8 mouse cellular contexts compared by ENCODE assay signal in the genomic region with DNA sequence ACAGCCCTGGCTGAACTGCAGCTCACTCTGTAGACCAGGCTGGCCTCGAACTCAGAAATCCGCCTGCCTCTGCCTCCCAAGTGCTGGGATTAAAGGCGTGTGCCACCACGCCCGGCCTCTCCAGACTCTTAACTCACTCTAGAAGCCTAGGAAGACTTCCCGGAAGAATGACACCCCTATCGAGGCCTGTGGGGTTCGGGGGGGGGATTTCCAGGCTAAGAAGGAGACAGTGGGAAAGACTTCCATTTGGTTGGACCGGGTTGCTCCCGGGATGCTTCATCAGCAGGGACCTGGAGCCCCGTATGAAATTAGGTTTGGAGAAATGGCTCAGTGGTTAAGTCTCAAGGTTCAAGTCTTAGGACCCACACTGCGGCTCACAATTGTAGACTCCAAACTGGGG. TPM values are rescaled to one million over a fixed set of nuclear protein-coding genes. Genes with fewer than 3 reads are reported as not detected.
DNase-seq lines count a peak whose midpoint lies in the region; ATAC-seq and TF ChIP-seq lines count a peak whose summit lies in the region.

No protein-coding gene starts in this region.

- no peak for ATAC-seq in erythroblast, adult 5-6 weeks (replicated peaks; ENCODE audit: low FRiP score, poor library complexity, severe bottlenecking)

- no peak for TF ChIP-seq EP300 in CH12.LX (IDR thresholded peaks at IDR 0.05; ENCODE audit: low read length)

- H3K9me3 ChIP-seq in erythroblast, embryonic 14.5 days (ENCODE audit: control insufficient read depth, low read length), result no peaks in the 10 kb centered on the region
- H3K9me3 ChIP-seq in CH12.LX (replicated peaks; ENCODE audit: low read length), result no peaks in the 10 kb centered on the region
- H3K9me3 ChIP-seq in hindbrain, embryonic 10.5 days, result no peaks in the 10 kb centered on the region

- peak overlapping the region; percentile 31; the same call in 1 of the 2 replicates for H3K4me2 ChIP-seq in CH12.LX (ENCODE audit: insufficient read depth, low read depth, poor library complexity, severe bottlenecking)

- H3K27me3 ChIP-seq in erythroblast, embryonic 14.5 days (ENCODE audit: control insufficient read depth), result no peaks in the 10 kb centered on the region
- no peaks in the 10 kb centered on the region for H3K27me3 ChIP-seq in CH12.LX (replicated peaks)
- 0 out of 2 replicates have a peak, but pooled peaks cover 2% of the 10 kb centered on the region for H3K27me3 ChIP-seq in hindbrain, embryonic 10.5 days (ENCODE audit: insufficient read depth, poor library complexity, severe bottlenecking)

- dilution Hi-C loops in CH12.LX (cut with MboI; ENCODE audit: extremely low pct_ligation_motif_present, extremely low pct_unique_long_range_greater_than_20kb, low sequenced_read_pairs), result no loop called here

- no peak for TF ChIP-seq RAD21 in CH12.LX (IDR thresholded peaks at IDR 0.05; ENCODE audit: low read depth, low read length)

- no peak for DNase-seq in CH12.LX (ENCODE audit: extremely low read depth)
- no peak for DNase-seq in hindbrain, embryonic 10.5 days (ENCODE audit: low spot score)
- DNase-seq in frontal cortex, postnatal 10 days (ENCODE audit: low spot score in 2 of 2), result no peak
- no peak for DNase-seq in spleen, adult 18-20 months
- no peak for DNase-seq in cerebellum, adult 8-10 months

- TF ChIP-seq POLR2A in CH12.LX (IDR thresholded peaks at IDR 0.05; ENCODE audit: low read depth, low read length), result no peak

- H3K9ac ChIP-seq in CH12.LX (ENCODE audit: insufficient read depth, low read depth), result no peak overlapping the region; the same call in 1 of the 2 replicates

- no peak for TF ChIP-seq CTCF in CH12.LX (conservative IDR thresholded peaks at IDR 0.05 in 1 of 2, IDR thresholded peaks at IDR 0.05 in 1 of 2; ENCODE audit: low read depth in 2 of 2, low read length in 2 of 2)

- H3K4me3 ChIP-seq in erythroblast, embryonic 14.5 days (replicated peaks), result peak overlapping the region; percentile 73
- peak overlapping the region in 1 of 3 experiments; percentile 98 for H3K4me3 ChIP-seq in CH12.LX (replicated peaks in 1 of 3; ENCODE audit: low read depth in 2 of 3, low read length in 2 of 3, poor library complexity in 1 of 3)
- peak overlapping the region; percentile 73 for H3K4me3 ChIP-seq in hindbrain, embryonic 10.5 days
- H3K4me3 ChIP-seq in macrophage (ENCODE audit: inconsistent target), result peak overlapping the region; percentile 26; the same call in 1 of the 2 replicates

- peaks cover 11% of the 10 kb centered on the region; the same call in 1 of the 2 replicates for H3K79me2 ChIP-seq in CH12.LX (replicated peaks; ENCODE audit: control insufficient read depth, extremely low read depth, insufficient read depth, poor library complexity, severe bottlenecking)
- H3K79me2 ChIP-seq in macrophage (ENCODE audit: inconsistent target), result no peaks in the 10 kb centered on the region

- peaks cover 10% of the 10 kb centered on the region for H3K36me3 ChIP-seq in erythroblast, embryonic 14.5 days (ENCODE audit: control insufficient read depth)
- H3K36me3 ChIP-seq in CH12.LX (replicated peaks in 1 of 2; ENCODE audit: control insufficient read depth in 1 of 2, insufficient read depth in 1 of 2, low read length in 1 of 2), result peaks cover 6 to 23% of the 10 kb centered on the region in 2 experiments
- no peaks in the 10 kb centered on the region for H3K36me3 ChIP-seq in hindbrain, embryonic 10.5 days
- no peaks in the 10 kb centered on the region for H3K36me3 ChIP-seq in macrophage (ENCODE audit: inconsistent target)

- H3K27ac ChIP-seq in CH12.LX (ENCODE audit: insufficient read depth, low read depth), result no peak overlapping the region
- peak overlapping the region; percentile 89 for H3K27ac ChIP-seq in hindbrain, embryonic 10.5 days
- H3K27ac ChIP-seq in macrophage, result peak overlapping the region; percentile 12; the same call in 1 of the 2 replicates

- WGBS in hindbrain, embryonic 10.5 days, result 90% methylated on average over 12 of the region's 12 CpGs
- WGBS in macrophage (ENCODE audit: missing documents), result 90% methylated on average over 12 of the region's 12 CpGs

- in situ Hi-C loops in CH12.LX (cut with MboI; ENCODE audit: low pct_ligation_motif_present, low pct_unique_long_range_greater_than_20kb, low sequenced_read_pairs), result no loop called here

- peaks cover 35% of the 10 kb centered on the region for H3K4me1 ChIP-seq in erythroblast, embryonic 14.5 days (ENCODE audit: control insufficient read depth)
- peaks cover 8 to 38% of the 10 kb centered on the region in 2 experiments for H3K4me1 ChIP-seq in CH12.LX (ENCODE audit: control insufficient read depth in 1 of 2, insufficient read depth in 2 of 2)
- H3K4me1 ChIP-seq in hindbrain, embryonic 10.5 days (replicated peaks), result peaks cover 37% of the 10 kb centered on the region

TF ChIP-seq in CH12.LX, 34 proteins besides CTCF, POLR2A, EP300 and RAD21 (continues in another document):
- TF ChIP-seq MXI1 (IDR thresholded peaks at IDR 0.05; ENCODE audit: low read depth, low read length) (no peak), ZMIZ1 (IDR thresholded peaks at IDR 0.05; ENCODE audit: low read depth, low read length) (no peak), CHD2 (IDR thresholded peaks at IDR 0.05; ENCODE audit: low read length) (no peak)

RNA-seq across cellular contexts. Expression of a gene that starts 9.3 kb away (rescaled TPM):
- 1.0 and 1.2 TPM in 2 replicates for polyA plus RNA-seq in erythroblast, embryonic 14.5 days (2012)
- 1.3 and 4.0 TPM in 2 replicates for total RNA-seq in erythroblast, adult 5-6 weeks (2015; ENCODE audit: low replicate concordance)
- 2.1 and 6.6 TPM in 2 replicates for total RNA-seq in erythroblast, adult 5-6 weeks (2017; ENCODE audit: low replicate concordance)
- 31.8 and 34.1 TPM in 2 replicates for total RNA-seq in CH12.LX (2012; rRNA removed)
- 37.9 and 41.8 TPM in 2 replicates for total RNA-seq in CH12.LX (2014; rRNA removed)
- 52.4 and 59.2 TPM in 2 replicates for polyA plus RNA-seq in CH12.LX (2012; ENCODE audit: insufficient read length, low read depth)
- polyA plus RNA-seq in hindbrain, embryonic 10.5 days (2016; fragmentation: Nextera tagmentation; extraction: Ambion mirVana), result 25.9 and 29.5 TPM in 2 replicates
- 10 to 100 TPM in 17 of 26 experiments, 1 to 10 TPM in 9; 2.6 to 40.2 (median 13.5) TPM for total RNA-seq in macrophage (2018; cell fraction: chromatin; rRNA removed)
- total RNA-seq in macrophage (2018; cell fraction: cytosol; rRNA removed), result 1 to 10 TPM; 1.3 to 5.0 (median 2.8) TPM
- total RNA-seq in macrophage (2018; cell fraction: nucleus; rRNA removed), result 10 to 100 TPM in 5 of 26 experiments, 1 to 10 TPM in 21; 1.8 to 30.5 (median 5.1) TPM
- polyA plus RNA-seq in macrophage (2018), result 2.8 to 10.3 TPM (median 3.5 TPM) in 3 replicates

RNA-seq across cellular contexts. Expression of a gene that starts 18.2 kb away (rescaled TPM):
- 6.1 and 10.2 TPM in 2 replicates for polyA plus RNA-seq in erythroblast, embryonic 14.5 days (2012)
- total RNA-seq in erythroblast, adult 5-6 weeks (2015; ENCODE audit: low replicate concordance), result 15.0 and 25.9 TPM in 2 replicates
- 18.1 and 19.5 TPM in 2 replicates for total RNA-seq in erythroblast, adult 5-6 weeks (2017; ENCODE audit: low replicate concordance)
- 41.7 and 45.2 TPM in 2 replicates for total RNA-seq in CH12.LX (2012; rRNA removed)
- 72.1 and 73.7 TPM in 2 replicates for total RNA-seq in CH12.LX (2014; rRNA removed)
- 136 and 138 TPM in 2 replicates for polyA plus RNA-seq in CH12.LX (2012; ENCODE audit: insufficient read length, low read depth)
- polyA plus RNA-seq in hindbrain, embryonic 10.5 days (2016; fragmentation: Nextera tagmentation; extraction: Ambion mirVana), result 121 and 125 TPM in 2 replicates
- 100 to 1,000 TPM; 323 to 569 (median 405) TPM for total RNA-seq in macrophage (2018; cell fraction: chromatin; rRNA removed)
- 100 to 1,000 TPM in 9 of 26 experiments, 10 to 100 TPM in 17; 69.8 to 132 (median 93.0) TPM for total RNA-seq in macrophage (2018; cell fraction: cytosol; rRNA removed)
- 100 to 1,000 TPM; 186 to 465 (median 294) TPM for total RNA-seq in macrophage (2018; cell fraction: nucleus; rRNA removed)
- polyA plus RNA-seq in macrophage (2018), result 99.2 to 144 TPM (median 121 TPM) in 3 replicates

RNA-seq across cellular contexts. Expression of a gene that starts 26.2 kb away (rescaled TPM):
- polyA plus RNA-seq in erythroblast, embryonic 14.5 days (2012), result 0.04 and 0.06 TPM in 2 replicates
- 15.4 and 23.2 TPM in 2 replicates for total RNA-seq in erythroblast, adult 5-6 weeks (2015; ENCODE audit: low replicate concordance)
- 5.2 and 6.4 TPM in 2 replicates for total RNA-seq in erythroblast, adult 5-6 weeks (2017; ENCODE audit: low replicate concordance)
- 10.2 and 11.1 TPM in 2 replicates for total RNA-seq in CH12.LX (2012; rRNA removed)
- 4.8 and 5.1 TPM in 2 replicates for total RNA-seq in CH12.LX (2014; rRNA removed)
- polyA plus RNA-seq in CH12.LX (2012; ENCODE audit: insufficient read length, low read depth), result 22.0 and 25.8 TPM in 2 replicates
- polyA plus RNA-seq in hindbrain, embryonic 10.5 days (2016; fragmentation: Nextera tagmentation; extraction: Ambion mirVana), result 27.6 and 39.1 TPM in 2 replicates
- total RNA-seq in macrophage (2018; cell fraction: chromatin; rRNA removed), result 100 to 1,000 TPM in 4 of 26 experiments, 10 to 100 TPM in 22; 12.3 to 119 (median 36.5) TPM
- 10 to 100 TPM in 9 of 26 experiments, 1 to 10 TPM in 17; 1.3 to 21.4 (median 5.9) TPM for total RNA-seq in macrophage (2018; cell fraction: cytosol; rRNA removed)
- 10 to 100 TPM in 23 of 26 experiments, 1 to 10 TPM in 3; 4.8 to 46.5 (median 17.6) TPM for total RNA-seq in macrophage (2018; cell fraction: nucleus; rRNA removed)
- polyA plus RNA-seq in macrophage (2018), result 9.3 to 12.5 TPM (median 9.9 TPM) in 3 replicates

RNA-seq across cellular contexts. Expression of a gene that starts 46.1 kb away (rescaled TPM):
- polyA plus RNA-seq in erythroblast, embryonic 14.5 days (2012), result not detected in 2 replicates
- not detected in 2 replicates for total RNA-seq in erythroblast, adult 5-6 weeks (2015; ENCODE audit: low replicate concordance)
- not detected in 2 replicates for total RNA-seq in erythroblast, adult 5-6 weeks (2017; ENCODE audit: low replicate concordance)
- total RNA-seq in CH12.LX (2012; rRNA removed), result not detected in 2 replicates
- total RNA-seq in CH12.LX (2014; rRNA removed), result not detected in 2 replicates
- polyA plus RNA-seq in CH12.LX (2012; ENCODE audit: insufficient read length, low read depth), result 0.41 and 0.46 TPM in 2 replicates
- 1.3 and 1.7 TPM in 2 replicates for polyA plus RNA-seq in hindbrain, embryonic 10.5 days (2016; fragmentation: Nextera tagmentation; extraction: Ambion mirVana)
- total RNA-seq in macrophage (2018; cell fraction: chromatin; rRNA removed), result not detected
- total RNA-seq in macrophage (2018; cell fraction: cytosol; rRNA removed), result not detected
- total RNA-seq in macrophage (2018; cell fraction: nucleus; rRNA removed), result not detected
- polyA plus RNA-seq in macrophage (2018), result not detected in 3 replicates

RNA-seq across cellular contexts. Expression of a gene that starts 48.3 kb away (rescaled TPM):
- polyA plus RNA-seq in erythroblast, embryonic 14.5 days (2012), result 0.60 and 0.69 TPM in 2 replicates
- total RNA-seq in erythroblast, adult 5-6 weeks (2015; ENCODE audit: low replicate concordance), result 4.0 and 6.7 TPM in 2 replicates
- 1.5 and 3.2 TPM in 2 replicates for total RNA-seq in erythroblast, adult 5-6 weeks (2017; ENCODE audit: low replicate concordance)
- total RNA-seq in CH12.LX (2012; rRNA removed) (0.13 TPM in 2 replicates), CH12.LX (2014; rRNA removed) (0.08 TPM in 1 of 2 replicates, not detected in the other)
- polyA plus RNA-seq in CH12.LX (2012; ENCODE audit: insufficient read length, low read depth) (0.44 and 0.47 TPM in 2 replicates), macrophage (2018) (25.0 to 28.5 TPM (median 26.4 TPM) in 3 replicates)
- 28.8 and 35.8 TPM in 2 replicates for polyA plus RNA-seq in hindbrain, embryonic 10.5 days (2016; fragmentation: Nextera tagmentation; extraction: Ambion mirVana)
- total RNA-seq in macrophage (2018; cell fraction: chromatin; rRNA removed), result 10 to 100 TPM in 23 of 26 experiments, 1 to 10 TPM in 3; 8.2 to 69.9 (median 31.7) TPM
- 10 to 100 TPM; 22.4 to 72.4 (median 40.7) TPM for total RNA-seq in macrophage (2018; cell fraction: cytosol; rRNA removed)
- 10 to 100 TPM; 17.2 to 81.3 (median 37.7) TPM for total RNA-seq in macrophage (2018; cell fraction: nucleus; rRNA removed)
